Mouse (Mus musculus) midbrain, embryonic 12.5 days (tissue): ENCODE data around the gene 1810010H24Rik. TPM values are rescaled to one million over a fixed set of nuclear protein-coding genes. Genes with fewer than 3 reads are reported as not detected.
"Not testable (repeated sequence)": the region's sequence is repeated elsewhere in the genome, so short reads cannot be mapped to it uniquely, and the experiment has no call there.

Source experiments
- ATAC-seq: fragments of 200-750 bp; cut with Nextera tagmentation; 2 replicates; pipeline ENCODE4 v1.8.0; 2017; ENCODE audit warnings: low read depth, moderate TSS enrichment, moderate library complexity; ENCODE audit not compliant: low FRiP score
- H3K27ac ChIP-seq: fragments of 300-500 bp; sonication (generic); replicated peaks from 2 replicates; pipeline ENCODE4 v1.5.1; 2016; ENCODE audit warnings: mild to moderate bottlenecking
- H3K27me3 ChIP-seq: fragments of 300-500 bp; sonication (generic); 2 replicates; pipeline ENCODE4 v1.6.1; 2016; ENCODE audit warnings: mild to moderate bottlenecking
- H3K36me3 ChIP-seq: fragments of 300-500 bp; sonication (generic); 2 replicates; pipeline ENCODE4 v1.6.1; 2016
- H3K4me1 ChIP-seq: fragments of 300-500 bp; sonication (generic); 2 replicates; pipeline ENCODE4 v1.6.1; 2016
- H3K4me2 ChIP-seq: fragments of 300-500 bp; sonication (generic); replicated peaks from 2 replicates; pipeline ENCODE4 v1.6.1; 2016; ENCODE audit warnings: mild to moderate bottlenecking, moderate library complexity
- H3K4me3 ChIP-seq: fragments of 300-500 bp; sonication (generic); 2 replicates; pipeline ENCODE4 v1.5.1; 2016; ENCODE audit warnings: mild to moderate bottlenecking
- H3K9ac ChIP-seq: fragments of 300-500 bp; sonication (generic); replicated peaks from 2 replicates; pipeline ENCODE4 v1.6.1; 2016; ENCODE audit warnings: mild to moderate bottlenecking, moderate library complexity
- H3K9me3 ChIP-seq: fragments of 300-500 bp; sonication (generic); 2 replicates; pipeline ENCODE4 v1.6.1; 2016; ENCODE audit warnings: mild to moderate bottlenecking
- WGBS: fragments of 180-500 bp; shearing (Covaris S2); methylation state at CpG from one replicate; pipeline ENCODE4 v1.1.7; 2016; 5-methylcytosine and 5-hydroxymethylcytosine counted together
- polyA plus RNA-seq: library from polyadenylated mRNA; unstranded; fragments of >200 nt; fragmentation: Nextera tagmentation; extraction: Ambion mirVana; gene quantifications from 2 replicates; pipeline ENCODE4 v1.2.1, GENCODE M21; 2016

1810010H24Rik gene
- 3.4 and 3.8 TPM in 2 replicates for polyA plus RNA-seq

- Histone ChIP-seq H3K4me3 (peak within 1 kb of the TSS; percentile 50), H3K36me3 (no peaks in the 10 kb centered on the region), H3K27me3 (peaks cover 25% of the 10 kb centered on the region; the same call in 1 of the 2 replicates), H3K27ac (peak within 1 kb of the TSS; percentile 42), H3K9ac (peak within 1 kb of the TSS; percentile 69), H3K4me1 (peaks cover 35% of the 10 kb centered on the region), H3K9me3 (no peaks in the 10 kb centered on the region), H3K4me2 (peak within 1 kb of the TSS; percentile 91)
- 0 out of 2 replicates have a peak, but pooled peaks have one; percentile 28 for ATAC-seq
- under 1% methylated on average over 45 of the region's 45 CpGs for WGBS
These were observed at the start of gene 1810010H24Rik for GRCm38 (mm10) chr11:107025411-107026321. Gene 1810010H24Rik, plus strand, starts transcription at chr11:107025681.

GRCm38 (mm10) chr11:106976194-106976593, 49.3 kb upstream of the 1810010H24Rik start:
- Histone ChIP-seq H3K27ac (no peak overlapping the region), H3K9ac (no peak overlapping the region), H3K4me3 (no peak overlapping the region), H3K36me3 (no peaks in the 10 kb centered on the region), H3K4me1 (no peaks in the 10 kb centered on the region), H3K27me3 (no peaks in the 10 kb centered on the region), H3K4me2 (no peak overlapping the region), H3K9me3 (no peaks in the 10 kb centered on the region)
- 83% methylated on average over 8 of the region's 8 CpGs for WGBS
- no peak for ATAC-seq

DNA sequence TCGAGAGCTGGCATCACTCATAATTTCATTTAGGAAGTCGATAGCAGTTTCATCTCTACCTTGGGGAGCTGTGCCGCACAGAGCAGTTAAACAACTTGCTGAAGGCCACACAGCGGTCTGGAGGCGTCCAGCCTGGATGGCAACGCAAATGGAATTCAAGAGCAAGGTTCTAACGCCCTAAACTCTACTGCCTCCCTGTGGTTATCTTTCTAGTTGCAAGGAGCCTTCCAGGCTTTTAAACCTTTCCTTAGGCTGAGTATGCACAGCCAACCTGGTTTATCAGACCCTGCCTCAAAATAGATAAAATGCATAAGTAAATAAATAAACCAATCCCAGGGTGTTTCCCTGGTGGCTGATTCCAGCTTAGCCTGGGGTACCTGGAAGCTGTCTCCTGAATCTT, 45.0 kb upstream of the 1810010H24Rik start:
- no peaks in the 10 kb centered on the region for H3K4me1 ChIP-seq
- H3K9me3 ChIP-seq = no peaks in the 10 kb centered on the region
- H3K9ac ChIP-seq = no peak overlapping the region
- no peak overlapping the region for H3K27ac ChIP-seq
- 23% methylated on average over 7 of the region's 7 CpGs for WGBS
- H3K4me2 ChIP-seq = no peak overlapping the region
- H3K4me3 ChIP-seq = no peak overlapping the region
- no peak for ATAC-seq
- no peaks in the 10 kb centered on the region for H3K36me3 ChIP-seq
- no peaks in the 10 kb centered on the region for H3K27me3 ChIP-seq

- WGBS = 25% methylated on average over 1 of the region's 1 CpGs
These were observed 43.7 kb upstream of the 1810010H24Rik start for GRCm38 (mm10) chr11:106981787-106982186.

DNA sequence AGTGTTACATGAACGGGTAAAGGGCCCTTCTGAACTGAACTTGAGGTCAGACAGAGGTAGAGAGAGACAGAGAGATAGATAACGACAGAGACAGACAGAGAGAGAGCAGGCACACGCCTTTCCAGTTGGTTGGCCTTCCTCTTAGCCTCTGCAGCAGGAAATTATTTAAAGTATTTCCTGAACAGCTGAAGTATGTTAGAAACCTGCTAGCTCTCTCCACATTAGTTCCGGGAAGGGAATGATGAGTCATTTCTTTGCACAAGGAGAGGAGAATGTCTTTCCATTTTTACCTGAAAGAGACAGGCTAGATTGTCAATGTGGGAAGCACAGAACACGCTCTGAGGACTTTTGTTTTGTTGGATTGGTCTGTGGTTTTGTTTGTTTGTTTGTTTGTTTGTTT, 43.1 kb upstream of the 1810010H24Rik start:
- H3K4me2 ChIP-seq = no peak overlapping the region
- no peaks in the 10 kb centered on the region for H3K4me1 ChIP-seq
- H3K9me3 ChIP-seq = no peaks in the 10 kb centered on the region
- 67% methylated on average over 5 of the region's 5 CpGs for WGBS
- H3K4me3 ChIP-seq = no peak overlapping the region
- no peak for ATAC-seq
- no peak overlapping the region for H3K9ac ChIP-seq
- no peak overlapping the region for H3K27ac ChIP-seq
- H3K27me3 ChIP-seq = no peaks in the 10 kb centered on the region
- H3K36me3 ChIP-seq = peaks cover 11% of the 10 kb centered on the region

More at GRCm38 (mm10) chr11:106981787-106982186, 43.7 kb upstream of the 1810010H24Rik start:
- Histone ChIP-seq H3K36me3 (peaks cover 6% of the 10 kb centered on the region; the same call in 1 of the 2 replicates), H3K27ac (no peak overlapping the region), H3K4me3 (no peak overlapping the region), H3K27me3 (no peaks in the 10 kb centered on the region), H3K9ac (no peak overlapping the region), H3K4me2 (no peak overlapping the region), H3K9me3 (no peaks in the 10 kb centered on the region), H3K4me1 (no peaks in the 10 kb centered on the region)
- ATAC-seq = no peak

GRCm38 (mm10) chr11:106985979-106986604, 39.4 kb upstream of the 1810010H24Rik start:
- not testable (repeated sequence) for H3K4me1 ChIP-seq, H3K27ac ChIP-seq, H3K9ac ChIP-seq, H3K4me3 ChIP-seq, H3K9me3 ChIP-seq, H3K27me3 ChIP-seq, H3K4me2 ChIP-seq, ATAC-seq
- peaks cover 44% of the 10 kb centered on the region for H3K36me3 ChIP-seq
- 88% methylated on average over 9 of the region's 9 CpGs for WGBS

- no peak overlapping the region for H3K4me3 ChIP-seq
- H3K4me2 ChIP-seq = no peak overlapping the region
- H3K36me3 ChIP-seq = peaks cover 56% of the 10 kb centered on the region
- no peaks in the 10 kb centered on the region for H3K27me3 ChIP-seq
- H3K9ac ChIP-seq = no peak overlapping the region
- ATAC-seq = no peak
- no peaks in the 10 kb centered on the region for H3K9me3 ChIP-seq
- 96% methylated on average over 2 of the region's 2 CpGs for whole genome bisulfite sequencing
- H3K4me1 ChIP-seq = no peaks in the 10 kb centered on the region
- no peak overlapping the region; the same call in 1 of the 2 replicates for H3K27ac ChIP-seq
These were observed 38.1 kb upstream of the 1810010H24Rik start for GRCm38 (mm10) chr11:106987384-106987783.

GRCm38 (mm10) chr11:106994246-106995085, 31.0 kb upstream of the 1810010H24Rik start:
- H3K36me3 ChIP-seq = peaks cover 72% of the 10 kb centered on the region
- H3K27ac ChIP-seq = no peak overlapping the region
- 83% methylated on average over 3 of the region's 3 CpGs for WGBS
- no peak for ATAC-seq
- H3K4me2 ChIP-seq = no peak overlapping the region
- no peaks in the 10 kb centered on the region for H3K9me3 ChIP-seq
- H3K4me1 ChIP-seq = peaks cover 11% of the 10 kb centered on the region
- no peak overlapping the region for H3K9ac ChIP-seq
- H3K4me3 ChIP-seq = no peak overlapping the region
- no peaks in the 10 kb centered on the region for H3K27me3 ChIP-seq

DNA sequence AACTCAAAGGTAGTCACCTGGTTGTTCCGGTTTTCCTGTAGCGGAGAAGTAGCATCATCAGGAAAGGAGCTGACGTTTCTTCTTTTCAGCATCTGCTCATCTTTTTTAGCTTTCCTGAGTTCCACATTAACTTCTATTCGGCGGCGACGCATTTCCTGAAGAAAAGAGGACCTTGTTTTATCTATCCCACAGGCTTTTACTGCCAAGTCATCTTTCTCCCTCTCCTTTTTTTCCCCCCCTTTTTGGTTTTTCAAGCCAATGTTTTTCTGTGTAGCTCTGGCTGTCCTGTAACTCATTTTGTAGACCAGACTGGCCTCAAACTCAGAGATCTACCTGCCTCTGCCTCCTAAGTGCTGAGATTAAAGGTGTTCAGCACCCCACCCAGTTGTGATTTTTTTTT, 29.0 kb upstream of the 1810010H24Rik start:
- WGBS = 95% methylated on average over 7 of the region's 7 CpGs
- Histone ChIP-seq H3K4me2 (peak overlapping the region; percentile 64), H3K4me3 (0 out of 2 replicates have a peak overlapping the region, but pooled peaks have one; percentile 82), H3K36me3 (peaks cover 53% of the 10 kb centered on the region), H3K4me1 (peaks cover 13% of the 10 kb centered on the region)
- not testable (repeated sequence) for H3K9ac ChIP-seq, H3K9me3 ChIP-seq, H3K27me3 ChIP-seq, H3K27ac ChIP-seq, ATAC-seq

DNA sequence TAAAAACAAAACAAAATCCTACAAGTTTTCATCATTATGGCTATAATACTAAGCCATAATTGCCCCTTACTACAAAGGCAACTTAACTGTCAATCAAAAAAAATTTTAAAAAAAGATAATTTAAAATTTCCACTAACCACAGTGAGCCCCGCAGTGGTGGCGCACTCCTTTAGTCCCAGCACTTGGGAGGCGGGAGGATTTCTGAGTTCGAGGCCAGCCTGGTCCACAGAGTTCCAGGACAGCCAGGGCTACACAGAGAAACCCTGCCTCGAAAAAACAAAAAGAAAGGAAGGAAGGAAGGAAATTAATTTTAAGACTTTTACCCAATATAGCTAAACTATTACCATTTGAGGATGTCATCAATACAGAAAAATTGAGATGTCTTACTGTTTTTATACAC, 27.5 kb upstream of the 1810010H24Rik start:
- peak overlapping the region; percentile 90 for H3K9ac ChIP-seq
- 12% methylated on average over 5 of the region's 5 CpGs for WGBS
- peaks cover 41% of the 10 kb centered on the region for H3K36me3 ChIP-seq
- H3K4me1 ChIP-seq = peaks cover 20% of the 10 kb centered on the region
- peak overlapping the region; percentile 82 for H3K4me3 ChIP-seq
- H3K27ac ChIP-seq = no peak overlapping the region; the same call in 1 of the 2 replicates
- no peak for ATAC-seq
- peak overlapping the region; percentile 64 for H3K4me2 ChIP-seq
- H3K27me3 ChIP-seq = no peaks in the 10 kb centered on the region
- H3K9me3 ChIP-seq = no peaks in the 10 kb centered on the region

- H3K27ac ChIP-seq = peak overlapping the region; percentile 84
- no peaks in the 10 kb centered on the region for H3K27me3 ChIP-seq
- H3K9me3 ChIP-seq = no peaks in the 10 kb centered on the region
- peak overlapping the region; percentile 82 for H3K4me3 ChIP-seq
- under 1% methylated on average over 26 of the region's 26 CpGs for WGBS
- H3K4me2 ChIP-seq = peak overlapping the region; percentile 64
- H3K36me3 ChIP-seq = peaks cover 35% of the 10 kb centered on the region
- no peak for ATAC-seq
- peaks cover 20% of the 10 kb centered on the region for H3K4me1 ChIP-seq
- H3K9ac ChIP-seq = peak overlapping the region; percentile 90
These were observed 26.8 kb upstream of the 1810010H24Rik start for GRCm38 (mm10) chr11:106998651-106999150.
